Mouse (Mus musculus) embryonic facial prominence, embryonic 14.5 days (tissue): ENCODE measurements around the gene Gtf3a. TPM values are rescaled to one million over a fixed set of nuclear protein-coding genes. Genes with fewer than 3 reads are reported as not detected.
A peak's percentile ranks its signal among the peaks of the same experiment; 100 is the strongest.

ENCODE experiments used
- ATAC-seq: fragments of 200-750 bp; cut with Nextera tagmentation; 2 replicates; pipeline ENCODE4 v1.8.0; 2017; ENCODE audit warnings: low read depth, moderate number of reproducible peaks, moderate TSS enrichment
- DNase-seq: peaks from one replicate; pipeline ENCODE4 v3.0.0-alpha.2; 2015; ENCODE audit warnings: low spot score
- H3K27ac ChIP-seq: fragments of 300-500 bp; sonication (generic); replicated peaks from 2 replicates; pipeline ENCODE4 v1.5.1; 2014; ENCODE audit warnings: low read depth, mild to moderate bottlenecking, low read length, moderate library complexity
- H3K27me3 ChIP-seq: fragments of 300-500 bp; sonication (generic); replicated peaks from 2 replicates; pipeline ENCODE4 v1.6.1; 2014; ENCODE audit warnings: low read length; ENCODE audit not compliant: control insufficient read depth, insufficient read depth
- H3K36me3 ChIP-seq: fragments of 300-500 bp; sonication (generic); 2 replicates; pipeline ENCODE4 v1.6.1; 2014; ENCODE audit warnings: low read length, mixed read lengths; ENCODE audit not compliant: control insufficient read depth, insufficient read depth
- H3K4me1 ChIP-seq: fragments of 300-500 bp; sonication (generic); 2 replicates; pipeline ENCODE4 v1.6.1; 2014; ENCODE audit warnings: antibody characterized with exemption, low read length; ENCODE audit not compliant: control insufficient read depth, insufficient read depth
- H3K4me2 ChIP-seq: fragments of 300-500 bp; sonication (generic); 2 replicates; pipeline ENCODE4 v1.6.1; 2014; ENCODE audit warnings: low read depth, mild to moderate bottlenecking, low read length, moderate library complexity, mixed read lengths
- H3K4me3 ChIP-seq: fragments of 300-500 bp; sonication (generic); 2 replicates; pipeline ENCODE4 v1.5.1; 2014; ENCODE audit warnings: low read depth, mild to moderate bottlenecking, low read length
- H3K9ac ChIP-seq: fragments of 300-500 bp; sonication (generic); 2 replicates; pipeline ENCODE4 v1.6.1; 2014; ENCODE audit warnings: low read depth, mild to moderate bottlenecking, low read length, moderate library complexity, mixed read lengths
- H3K9me3 ChIP-seq: fragments of 300-500 bp; sonication (generic); 2 replicates; pipeline ENCODE4 v1.6.1; 2016; ENCODE audit warnings: low read length; ENCODE audit not compliant: control insufficient read depth
- WGBS: fragments of 180-500 bp; shearing (Covaris S2); extraction: QIAGEN DNeasy Blood & Tissue Kit; methylation state at CpG from one replicate; pipeline ENCODE4 v1.1.7; 2014; 5-methylcytosine and 5-hydroxymethylcytosine counted together
- polyA plus RNA-seq: library from polyadenylated mRNA; unstranded; fragments of >200 nt; fragmentation: Nextera tagmentation; extraction: Ambion mirVana; gene quantifications from 2 replicates; pipeline ENCODE4 v1.2.1, GENCODE M21; 2014

Gene Gtf3a
- polyA plus RNA-seq: 86.0 and 95.2 TPM in 2 replicates

DNA sequence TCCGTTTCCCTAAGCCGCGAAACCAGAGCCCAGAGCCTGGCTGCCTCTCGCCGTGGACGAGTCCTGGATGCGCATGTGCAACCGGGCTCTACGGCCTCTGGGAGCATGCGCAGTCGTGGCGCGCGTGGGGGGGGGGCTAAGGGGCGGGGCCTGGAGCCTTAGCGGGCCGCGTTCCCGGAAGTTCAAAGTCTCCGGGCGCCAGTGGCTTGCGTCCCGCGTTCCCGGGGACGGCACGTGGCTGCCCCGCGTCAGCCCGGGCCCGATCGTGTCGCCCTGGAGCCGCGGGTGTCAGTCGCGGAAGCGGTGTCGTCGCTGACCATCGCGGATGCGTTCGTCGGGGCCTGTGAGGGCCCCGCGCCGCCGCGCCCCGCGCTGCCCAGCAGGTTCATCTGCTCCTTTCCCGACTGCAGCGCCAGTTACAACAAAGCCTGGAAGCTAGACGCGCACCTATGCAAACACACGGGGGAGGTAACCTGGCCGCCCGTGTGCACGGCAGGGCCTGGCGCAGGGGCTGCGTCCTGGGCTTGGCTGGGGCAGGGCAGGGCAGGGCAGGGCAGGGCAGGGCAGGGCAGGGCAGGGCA, at the start of gene Gtf3a:
TSS of gene Gtf3a (plus strand) at position 150 of the 581 bp plus-strand sequence.
- peak within 1 kb of the TSS; percentile 82 for H3K4me3 ChIP-seq
- no peaks in the 10 kb centered on the region for H3K27me3 ChIP-seq
- peak within 1 kb of the TSS; percentile 80 for H3K27ac ChIP-seq
- peak within 1 kb of the TSS; percentile 89 for H3K9ac ChIP-seq
- peak; percentile 94 for DNase-seq
- peak; percentile 96 for ATAC-seq
- peak within 1 kb of the TSS; percentile 92 for H3K4me2 ChIP-seq
- WGBS: under 1% methylated on average over 36 of the region's 62 CpGs
- peaks cover 8% of the 10 kb centered on the region for H3K4me1 ChIP-seq
- peaks cover 32% of the 10 kb centered on the region for H3K36me3 ChIP-seq
- no peaks in the 10 kb centered on the region for H3K9me3 ChIP-seq

DNA sequence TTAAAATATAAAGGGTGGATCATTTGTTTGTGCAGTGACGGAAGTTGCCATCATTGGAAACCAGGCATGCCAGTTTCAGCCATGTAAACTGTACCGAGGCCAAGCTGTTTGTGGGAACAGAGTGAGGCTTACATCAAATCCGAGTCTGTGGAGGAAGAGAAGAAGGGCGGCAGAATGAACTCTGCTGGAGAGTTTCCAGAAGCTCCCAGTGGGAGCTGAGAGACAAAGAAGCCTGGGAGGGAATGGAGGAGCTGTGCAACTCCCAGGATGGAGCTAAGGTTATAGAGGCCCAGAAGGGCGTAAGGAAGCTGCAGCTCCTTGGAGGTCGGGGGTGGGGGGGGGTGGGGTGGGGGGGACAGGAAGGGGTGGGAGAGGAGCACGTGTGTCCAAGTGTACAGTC, 48.1 kb upstream of the Gtf3a start:
- H3K4me3 ChIP-seq: no peak overlapping the region
- DNase-seq: peak; percentile 27
- H3K4me1 ChIP-seq: no peaks in the 10 kb centered on the region
- no peaks in the 10 kb centered on the region for H3K9me3 ChIP-seq
- no peak for ATAC-seq
- H3K36me3 ChIP-seq: no peaks in the 10 kb centered on the region
- H3K27ac ChIP-seq: no peak overlapping the region
- H3K9ac ChIP-seq: no peak overlapping the region
- 41% methylated on average over 7 of the region's 7 CpGs for WGBS
- no peak overlapping the region for H3K4me2 ChIP-seq
- no peaks in the 10 kb centered on the region for H3K27me3 ChIP-seq

DNA sequence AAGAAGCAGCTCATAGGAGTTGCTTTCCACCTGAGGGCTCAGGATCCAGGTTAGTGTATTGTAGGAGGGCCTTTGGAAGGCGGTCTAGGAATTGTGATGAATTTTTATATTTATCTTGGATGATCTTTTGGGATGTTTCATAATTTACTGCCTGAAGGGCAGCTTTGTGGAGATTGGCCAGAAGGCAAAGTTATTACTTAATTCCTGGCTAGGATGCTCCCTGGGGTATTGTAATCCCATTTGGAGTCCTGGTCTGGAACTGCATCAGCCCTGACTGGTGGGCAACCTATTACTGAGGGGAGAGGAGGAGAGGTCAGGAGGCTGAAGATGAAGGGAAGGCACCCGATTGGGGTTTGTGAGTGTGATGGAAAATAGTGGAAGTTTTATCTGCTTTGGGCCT, 47.0 kb upstream of the Gtf3a start:
- Histone ChIP-seq H3K9ac (no peak overlapping the region), H3K4me1 (no peaks in the 10 kb centered on the region), H3K36me3 (no peaks in the 10 kb centered on the region), H3K27ac (no peak overlapping the region), H3K9me3 (no peaks in the 10 kb centered on the region), H3K4me2 (no peak overlapping the region), H3K27me3 (no peaks in the 10 kb centered on the region), H3K4me3 (no peak overlapping the region)
- ATAC-seq: no peak
- 78% methylated on average over 2 of the region's 2 CpGs for WGBS
- no peak for DNase-seq

DNA sequence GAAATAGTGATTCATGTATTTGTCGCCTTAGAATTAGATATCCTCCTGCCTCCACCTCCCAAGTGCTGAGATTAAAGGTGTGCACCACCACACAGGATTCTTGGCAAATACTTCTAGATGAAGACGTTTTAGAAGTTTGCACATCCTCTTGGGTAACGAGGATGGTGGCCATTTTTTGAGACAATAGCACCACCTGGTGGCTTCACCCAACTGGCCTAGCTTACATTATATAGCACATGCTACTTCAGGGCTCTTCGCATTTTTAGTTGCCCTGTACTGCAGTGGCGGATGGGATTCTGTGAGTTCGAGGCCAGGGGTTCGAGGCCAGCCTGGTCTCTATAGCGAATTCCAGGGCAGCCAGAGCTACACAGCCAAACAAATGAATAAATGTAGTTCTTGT, 44.1 kb upstream of the Gtf3a start:
- Histone ChIP-seq H3K4me3 (no peak overlapping the region), H3K4me2 (no peak overlapping the region), H3K27me3 (no peaks in the 10 kb centered on the region; the same call in 1 of the 2 replicates), H3K27ac (no peak overlapping the region), H3K9ac (no peak overlapping the region), H3K9me3 (no peaks in the 10 kb centered on the region), H3K4me1 (no peaks in the 10 kb centered on the region), H3K36me3 (no peaks in the 10 kb centered on the region)
- WGBS: 28% methylated on average over 8 of the region's 8 CpGs
- DNase-seq (peak; percentile 81), ATAC-seq (peak; percentile 82; the same call in 1 of the 2 replicates)

DNA sequence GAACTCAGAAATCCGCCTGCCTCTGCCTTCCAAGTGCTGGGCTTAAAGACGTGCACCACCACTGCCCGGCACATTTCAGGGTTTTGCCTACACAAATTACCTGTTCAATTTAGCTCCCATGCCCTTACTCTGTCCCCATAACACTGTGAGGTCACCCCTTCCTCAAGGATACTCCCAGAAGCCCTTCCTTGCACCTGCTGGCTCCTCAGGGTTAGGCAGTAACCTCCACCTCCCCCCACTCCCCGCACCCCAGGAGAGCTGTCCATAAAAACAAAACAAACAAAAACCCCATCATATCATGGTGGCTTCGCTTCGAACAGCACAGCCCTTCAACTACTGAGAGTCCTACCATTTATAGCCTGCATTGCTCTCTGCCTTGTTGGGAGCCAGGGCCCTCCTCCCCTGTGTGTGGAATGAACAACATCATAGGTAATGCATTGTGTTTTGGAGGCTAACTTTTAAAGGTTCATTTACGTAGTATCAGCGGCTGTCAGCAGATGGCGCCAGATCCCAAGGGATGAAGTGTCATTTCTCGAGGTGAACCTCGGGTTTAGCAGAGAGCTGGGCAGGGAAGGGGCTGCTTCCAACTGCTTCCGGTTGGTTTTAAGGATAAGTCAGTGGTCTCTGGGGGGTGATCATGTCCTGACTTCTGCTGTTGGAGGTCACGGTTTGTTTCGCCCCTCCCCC, 42.8 kb upstream of the Gtf3a start:
- H3K4me2 ChIP-seq: peak overlapping the region; percentile 39
- H3K27ac ChIP-seq: no peak overlapping the region
- 23% methylated on average over 14 of the region's 14 CpGs for WGBS
- no peaks in the 10 kb centered on the region for H3K36me3 ChIP-seq
- H3K4me1 ChIP-seq: no peaks in the 10 kb centered on the region
- ATAC-seq (0 out of 2 replicates have a peak, but pooled peaks have one; percentile 23), DNase-seq (peak; percentile 80)
- H3K9me3 ChIP-seq: no peaks in the 10 kb centered on the region
- no peaks in the 10 kb centered on the region; the same call in 1 of the 2 replicates for H3K27me3 ChIP-seq
- no peak overlapping the region for H3K4me3 ChIP-seq
- H3K9ac ChIP-seq: no peak overlapping the region

DNA sequence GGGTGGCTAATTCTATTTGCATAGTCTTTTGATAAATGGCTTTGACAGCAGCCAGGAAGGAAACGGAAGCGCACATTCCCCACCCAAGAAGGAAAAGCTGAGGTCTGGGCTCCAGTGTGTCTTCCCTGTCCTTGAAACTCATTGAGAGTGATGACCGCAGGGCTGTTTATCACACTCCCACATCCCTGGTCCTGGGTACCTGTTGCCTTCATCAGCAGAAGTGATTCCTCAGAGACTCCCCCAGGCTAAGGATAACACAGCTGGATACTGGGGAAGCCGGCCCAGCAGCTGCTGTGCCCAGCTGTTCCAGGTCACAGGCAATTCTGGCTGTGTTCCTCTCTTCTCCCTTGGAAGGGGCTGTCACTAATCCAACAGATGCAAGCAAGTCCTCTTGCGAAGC, 40.9 kb upstream of the Gtf3a start:
- Histone ChIP-seq H3K27ac (no peak overlapping the region), H3K4me2 (no peak overlapping the region), H3K27me3 (no peaks in the 10 kb centered on the region; the same call in 1 of the 2 replicates), H3K4me1 (no peaks in the 10 kb centered on the region; the same call in 1 of the 2 replicates), H3K4me3 (no peak overlapping the region), H3K36me3 (no peaks in the 10 kb centered on the region), H3K9me3 (no peaks in the 10 kb centered on the region), H3K9ac (no peak overlapping the region)
- WGBS: 38% methylated on average over 5 of the region's 5 CpGs
- ATAC-seq: no peak; the same call in 1 of the 2 replicates
- no peak for DNase-seq

DNA sequence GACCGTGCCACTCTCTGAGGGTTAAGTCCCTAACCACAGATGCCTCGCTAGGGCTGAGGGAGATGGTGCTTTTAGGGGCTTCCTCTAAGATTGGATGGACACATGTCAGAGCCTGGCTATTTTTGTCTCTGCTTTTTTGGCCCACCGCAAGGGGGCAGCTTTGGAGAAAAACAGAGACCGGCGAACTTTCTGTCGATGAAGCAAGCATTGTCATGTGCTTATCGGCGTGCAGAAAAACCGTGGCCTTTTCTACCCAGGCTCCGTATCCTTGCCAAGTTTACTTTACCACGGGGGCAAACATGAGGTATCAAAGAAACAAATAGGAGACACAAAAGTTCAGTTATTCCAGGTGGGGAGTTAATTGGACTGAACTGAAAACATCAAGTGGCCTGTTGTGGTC, 39.8 kb upstream of the Gtf3a start:
- ATAC-seq (no peak), DNase-seq (no peak)
- Histone ChIP-seq H3K9ac (no peak overlapping the region), H3K27me3 (no peaks in the 10 kb centered on the region; the same call in 1 of the 2 replicates), H3K36me3 (no peaks in the 10 kb centered on the region), H3K4me2 (no peak overlapping the region), H3K27ac (no peak overlapping the region), H3K4me1 (no peaks in the 10 kb centered on the region; the same call in 1 of the 2 replicates), H3K9me3 (no peaks in the 10 kb centered on the region), H3K4me3 (no peak overlapping the region)
- 40% methylated on average over 11 of the region's 11 CpGs for WGBS

DNA sequence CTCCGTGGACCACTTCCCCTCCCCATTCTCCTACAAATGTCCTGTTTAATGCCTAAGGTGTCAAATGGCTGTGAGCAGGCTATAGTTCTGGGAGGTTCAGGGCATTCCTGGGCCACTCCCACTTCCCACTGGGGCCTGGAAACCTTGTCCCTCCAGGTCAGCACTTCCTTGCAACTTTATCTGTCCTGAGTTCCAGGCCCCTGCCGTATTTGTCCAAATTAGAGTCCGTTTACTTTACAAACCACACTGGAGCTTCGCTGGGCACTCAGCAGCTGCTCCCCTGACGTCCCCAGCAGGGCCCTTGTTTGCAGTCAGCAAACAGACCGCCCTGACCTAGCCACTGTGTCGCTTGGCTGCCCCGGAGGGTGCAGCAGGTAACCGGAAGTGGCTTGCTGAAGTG, 36.3 kb upstream of the Gtf3a start:
- DNase-seq (no peak), ATAC-seq (no peak; the same call in 1 of the 2 replicates)
- H3K4me1 ChIP-seq: no peaks in the 10 kb centered on the region; the same call in 1 of the 2 replicates
- no peak overlapping the region for H3K4me2 ChIP-seq
- no peaks in the 10 kb centered on the region for H3K36me3 ChIP-seq
- no peaks in the 10 kb centered on the region for H3K9me3 ChIP-seq
- 3% methylated on average over 9 of the region's 9 CpGs for whole genome bisulfite sequencing
- H3K27ac ChIP-seq: no peak overlapping the region
- no peaks in the 10 kb centered on the region; the same call in 1 of the 2 replicates for H3K27me3 ChIP-seq
- no peak overlapping the region for H3K4me3 ChIP-seq
- no peak overlapping the region for H3K9ac ChIP-seq
